Mouse (Mus musculus): Measurements from ENCODE around the gene Map3k1. TPM values are rescaled to one million over a fixed set of nuclear protein-coding genes. Genes with fewer than 3 reads are reported as not detected.

Map3k1 gene
- polyA plus RNA-seq, 1 experiment, result 58.7 TPM

DNA sequence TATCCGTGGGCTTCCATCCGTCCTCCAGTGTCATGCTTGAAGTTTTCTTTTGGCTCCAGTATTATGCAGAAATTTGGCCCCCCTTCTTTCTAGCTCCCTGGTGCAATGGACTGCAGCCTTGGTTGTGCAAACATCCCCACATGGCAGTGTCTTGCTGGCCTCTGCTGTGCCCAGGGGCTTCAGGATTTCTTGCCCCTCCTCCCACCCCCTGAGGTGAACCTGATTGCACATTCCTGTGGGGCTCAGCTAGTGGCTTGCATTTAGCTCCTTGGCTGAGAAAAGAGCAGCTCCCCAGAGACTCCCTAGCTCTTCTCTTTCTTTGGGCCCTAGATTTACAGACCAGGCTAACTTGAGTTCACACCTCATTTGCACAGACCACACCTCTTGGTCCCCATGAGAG, 20.7 kb upstream of the Map3k1 start:
- TF ChIP-seq CTCF (IDR thresholded peaks at IDR 0.05; ENCODE audit: low read depth, low read length), result no peak
- H3K4me3 ChIP-seq (ENCODE audit: insufficient read depth, low read length), result no peak overlapping the region
- no peak overlapping the region for H3K27ac ChIP-seq (ENCODE audit: insufficient read depth, low read depth, low read length)
- H3K4me1 ChIP-seq (ENCODE audit: control insufficient read depth, insufficient read depth, low read length), result peaks cover 2% of the 10 kb centered on the region; the same call in 1 of the 2 replicates

DNA sequence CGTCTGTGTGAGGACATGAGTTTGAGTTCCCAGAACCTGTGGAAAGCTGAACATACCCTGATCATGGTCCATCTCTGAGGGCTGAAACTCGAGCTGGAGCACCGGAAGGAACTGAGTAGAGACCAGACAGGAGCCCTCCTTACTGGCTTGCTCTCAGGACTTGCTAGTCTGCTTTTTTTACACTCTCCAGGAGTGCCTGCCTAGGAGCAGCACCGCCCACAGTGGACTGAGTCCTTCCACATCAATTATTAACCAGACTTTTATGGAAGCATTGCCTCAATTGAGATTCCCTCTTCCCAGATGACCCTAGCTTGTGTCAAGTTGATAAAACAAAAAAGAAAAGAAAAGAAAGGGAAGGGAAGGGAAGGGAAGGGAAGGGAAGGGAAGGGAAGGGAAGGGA, 18.7 kb upstream of the Map3k1 start:
- H3K4me1 ChIP-seq (ENCODE audit: control insufficient read depth, insufficient read depth, low read length), result peaks cover 10% of the 10 kb centered on the region
- no peak overlapping the region for H3K4me3 ChIP-seq (ENCODE audit: insufficient read depth, low read length)
- no peak overlapping the region for H3K27ac ChIP-seq (ENCODE audit: insufficient read depth, low read depth, low read length)
- TF ChIP-seq POLR2A (IDR thresholded peaks at IDR 0.05; ENCODE audit: borderline replicate concordance, low read depth, low read length) (no peak), CTCF (IDR thresholded peaks at IDR 0.05; ENCODE audit: low read depth, low read length) (no peak)

DNA sequence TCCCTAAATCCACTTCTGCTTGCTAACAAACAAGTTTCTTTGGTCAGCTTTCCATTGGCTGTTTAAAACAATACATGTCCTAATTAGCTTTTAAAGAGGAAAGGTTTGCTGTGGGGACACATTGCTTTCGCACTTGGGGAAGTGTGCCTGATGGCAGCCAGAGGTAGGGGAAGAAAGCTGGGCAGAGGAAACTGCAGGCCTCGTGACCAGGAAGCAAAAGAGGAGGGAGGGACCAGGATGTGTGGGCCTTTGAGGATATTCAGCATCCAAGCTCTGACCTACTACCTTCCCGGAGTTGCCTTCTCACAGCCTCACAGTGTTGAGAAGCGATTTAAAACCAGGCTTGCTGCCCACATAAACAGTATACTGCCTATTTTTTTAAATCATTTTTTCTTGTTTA, 15.4 kb upstream of the Map3k1 start:
- H3K4me3 ChIP-seq (ENCODE audit: insufficient read depth, low read length), result no peak overlapping the region
- TF ChIP-seq POLR2A (IDR thresholded peaks at IDR 0.05; ENCODE audit: borderline replicate concordance, low read depth, low read length), result no peak
- peaks cover 24% of the 10 kb centered on the region for H3K4me1 ChIP-seq (ENCODE audit: control insufficient read depth, insufficient read depth, low read length)
- H3K27ac ChIP-seq (ENCODE audit: insufficient read depth, low read depth, low read length), result no peak overlapping the region

DNA sequence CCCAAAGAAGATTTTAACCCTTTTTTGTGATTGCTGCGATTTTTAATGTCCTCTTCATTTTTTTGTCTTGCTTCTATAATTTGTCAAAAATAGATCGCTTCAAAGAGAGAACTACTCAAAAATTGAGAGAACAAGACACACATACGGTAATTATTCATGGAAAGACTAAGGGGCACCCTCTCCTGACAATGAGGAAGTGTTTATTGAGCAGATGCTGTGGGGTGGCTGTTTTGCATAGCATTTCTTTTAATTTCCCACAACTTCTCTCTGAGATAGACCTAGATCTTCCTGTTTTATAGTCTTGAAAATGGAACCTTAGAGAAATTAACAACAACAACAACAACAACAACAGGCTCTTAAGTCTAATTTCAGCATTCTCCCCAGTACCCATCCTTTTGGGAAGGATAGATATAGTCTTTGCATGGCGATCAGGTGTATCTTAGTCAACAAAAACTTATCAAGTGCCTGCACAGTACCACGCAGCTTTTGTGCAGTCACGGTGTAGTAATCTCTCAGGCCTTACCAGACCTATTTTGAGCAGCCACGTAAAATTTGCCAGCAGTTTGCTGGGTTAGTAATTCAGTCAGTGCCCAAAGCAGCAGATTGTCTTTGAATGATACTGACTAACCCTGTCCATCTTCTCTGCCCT, 13.1 kb upstream of the Map3k1 start:
- peak overlapping the region; percentile 18 for H3K27ac ChIP-seq (ENCODE audit: insufficient read depth, low read depth, low read length)
- H3K4me3 ChIP-seq (ENCODE audit: insufficient read depth, low read length), result no peak overlapping the region
- TF ChIP-seq POLR2A (IDR thresholded peaks at IDR 0.05; ENCODE audit: borderline replicate concordance, low read depth, low read length), result no peak
- no peak for TF ChIP-seq CTCF (IDR thresholded peaks at IDR 0.05; ENCODE audit: low read depth, low read length)
- H3K4me1 ChIP-seq (ENCODE audit: control insufficient read depth, insufficient read depth, low read length), result peaks cover 34% of the 10 kb centered on the region

DNA sequence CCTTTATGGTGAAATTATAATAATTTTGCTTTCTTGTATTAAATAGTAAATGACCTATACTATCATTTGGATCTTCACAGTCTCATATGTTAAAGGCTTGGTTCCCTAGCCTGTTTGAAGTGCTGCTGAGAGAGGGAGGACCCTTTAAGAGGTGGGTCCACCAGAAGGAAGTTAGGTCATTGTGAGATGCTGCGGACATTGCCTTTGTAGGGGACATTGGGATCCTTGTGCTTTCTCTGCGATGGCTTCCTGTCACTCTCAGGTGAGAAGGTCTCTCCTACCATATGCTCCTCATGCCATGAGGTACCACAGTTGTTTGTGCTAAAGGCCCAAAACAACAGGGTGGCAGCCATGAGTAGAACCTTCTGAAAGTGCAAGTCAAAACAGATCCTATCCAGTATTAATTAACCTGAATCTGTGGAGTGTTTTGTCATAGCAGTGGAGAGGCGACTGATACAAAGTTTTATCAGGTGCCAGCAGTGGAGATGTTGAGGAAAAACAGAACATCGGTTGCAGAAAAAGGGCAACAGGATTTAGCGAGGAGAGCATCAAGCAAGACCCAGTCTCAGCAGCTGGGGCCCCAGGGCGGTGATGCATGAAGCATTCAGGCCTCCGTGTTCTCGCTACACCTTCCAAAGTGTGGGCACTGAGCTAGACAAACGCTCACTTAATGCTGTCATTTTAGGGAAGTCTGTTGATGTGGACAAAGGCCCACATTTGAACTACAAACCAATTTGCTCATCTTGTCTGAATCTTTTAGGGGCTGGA, 11.0 kb upstream of the Map3k1 start:
- Histone ChIP-seq H3K27ac (ENCODE audit: insufficient read depth, low read depth, low read length) (no peak overlapping the region), H3K4me3 (ENCODE audit: insufficient read depth, low read length) (no peak overlapping the region), H3K4me1 (ENCODE audit: control insufficient read depth, insufficient read depth, low read length) (peaks cover 34% of the 10 kb centered on the region)
- TF ChIP-seq CTCF (IDR thresholded peaks at IDR 0.05; ENCODE audit: low read depth, low read length), result no peak
- TF ChIP-seq POLR2A (IDR thresholded peaks at IDR 0.05; ENCODE audit: borderline replicate concordance, low read depth, low read length), result no peak

DNA sequence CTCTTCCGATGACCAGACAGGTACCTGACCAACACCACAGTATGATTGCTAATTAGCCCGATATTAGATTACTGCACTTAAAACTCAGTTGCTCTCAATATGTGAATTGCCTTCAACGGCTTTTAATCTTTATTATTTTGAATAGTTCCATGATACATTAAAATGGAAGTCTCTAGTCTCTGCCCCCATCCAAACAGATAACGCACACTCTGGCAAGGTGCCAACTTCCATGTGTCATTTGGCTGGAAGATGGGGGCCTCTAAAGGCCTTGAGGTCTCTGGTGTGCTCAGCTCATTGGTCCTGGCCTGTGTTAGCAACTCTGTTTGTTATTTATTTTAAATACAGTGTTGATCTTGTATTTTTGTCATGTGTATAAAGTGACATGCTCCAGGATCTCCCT, 10.3 kb upstream of the Map3k1 start:
- Histone ChIP-seq H3K4me1 (ENCODE audit: control insufficient read depth, insufficient read depth, low read length) (peaks cover 30% of the 10 kb centered on the region), H3K4me3 (ENCODE audit: insufficient read depth, low read length) (no peak overlapping the region), H3K27ac (ENCODE audit: insufficient read depth, low read depth, low read length) (no peak overlapping the region)
- no peak for TF ChIP-seq POLR2A (IDR thresholded peaks at IDR 0.05; ENCODE audit: borderline replicate concordance, low read depth, low read length)
- no peak for TF ChIP-seq CTCF (IDR thresholded peaks at IDR 0.05; ENCODE audit: low read depth, low read length)

DNA sequence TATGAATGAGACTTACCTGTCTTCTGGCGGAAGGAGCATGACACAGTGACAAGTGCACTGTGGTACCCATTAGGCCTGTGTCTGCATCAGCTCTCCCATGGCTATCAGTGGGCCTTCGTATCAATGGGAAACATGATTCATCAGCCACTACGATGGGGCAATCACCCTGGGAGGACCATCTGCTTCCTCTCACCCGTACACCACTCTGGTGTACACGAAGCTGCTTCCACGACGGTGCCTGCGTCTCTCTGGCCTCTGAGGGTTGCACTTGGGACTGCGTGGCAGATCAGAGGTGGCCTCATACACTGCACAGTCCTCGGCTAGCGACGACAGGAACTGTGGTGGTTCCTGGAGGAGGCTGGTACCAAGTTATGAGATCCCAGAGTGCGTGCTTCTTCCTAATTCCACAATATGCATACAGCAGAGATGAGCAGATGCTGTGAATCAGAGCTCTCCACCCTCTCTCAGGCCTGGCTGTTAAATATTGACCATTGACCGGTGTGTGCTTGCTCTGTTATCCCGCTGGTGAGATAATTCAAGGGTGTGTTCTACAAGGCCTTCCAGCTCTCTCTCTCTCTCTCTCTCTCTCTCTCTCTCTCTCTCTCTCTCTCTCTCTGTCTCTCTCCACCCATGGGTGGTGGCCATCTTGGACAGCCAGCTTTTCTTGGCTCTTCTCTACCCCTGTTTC, 9.6 kb upstream of the Map3k1 start:
- Histone ChIP-seq H3K27ac (ENCODE audit: insufficient read depth, low read depth, low read length) (peak overlapping the region; percentile 16; the same call in 1 of the 2 replicates), H3K4me1 (ENCODE audit: control insufficient read depth, insufficient read depth, low read length) (peaks cover 30% of the 10 kb centered on the region), H3K4me3 (ENCODE audit: insufficient read depth, low read length) (no peak overlapping the region)
- no peak for TF ChIP-seq POLR2A (IDR thresholded peaks at IDR 0.05; ENCODE audit: borderline replicate concordance, low read depth, low read length)
- TF ChIP-seq CTCF (IDR thresholded peaks at IDR 0.05; ENCODE audit: low read depth, low read length), result no peak

DNA sequence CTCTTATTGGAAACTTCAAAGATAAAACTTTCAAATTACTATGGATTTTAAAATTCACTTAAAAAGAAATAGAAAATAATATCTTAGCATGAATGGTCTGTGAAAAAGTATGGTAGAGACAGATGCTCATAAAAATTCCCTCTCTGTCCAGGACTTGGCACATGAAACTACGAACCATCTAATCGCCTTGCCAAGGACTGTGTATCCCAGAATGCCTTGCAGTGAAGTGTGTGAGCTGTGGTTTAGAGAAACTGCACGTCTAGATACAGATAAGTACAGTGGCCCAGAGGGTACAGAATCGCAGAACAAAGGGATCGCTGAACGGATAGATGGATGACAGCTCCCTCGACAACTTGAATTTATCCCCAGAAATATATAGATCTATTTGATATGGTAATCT, 9.0 kb upstream of the Map3k1 start:
- peaks cover 27% of the 10 kb centered on the region for H3K4me1 ChIP-seq (ENCODE audit: control insufficient read depth, insufficient read depth, low read length)
- H3K4me3 ChIP-seq (ENCODE audit: insufficient read depth, low read length), result no peak overlapping the region
- TF ChIP-seq CTCF (IDR thresholded peaks at IDR 0.05; ENCODE audit: low read depth, low read length) (no peak), POLR2A (IDR thresholded peaks at IDR 0.05; ENCODE audit: borderline replicate concordance, low read depth, low read length) (no peak)
- H3K27ac ChIP-seq (ENCODE audit: insufficient read depth, low read depth, low read length), result no peak overlapping the region

DNA sequence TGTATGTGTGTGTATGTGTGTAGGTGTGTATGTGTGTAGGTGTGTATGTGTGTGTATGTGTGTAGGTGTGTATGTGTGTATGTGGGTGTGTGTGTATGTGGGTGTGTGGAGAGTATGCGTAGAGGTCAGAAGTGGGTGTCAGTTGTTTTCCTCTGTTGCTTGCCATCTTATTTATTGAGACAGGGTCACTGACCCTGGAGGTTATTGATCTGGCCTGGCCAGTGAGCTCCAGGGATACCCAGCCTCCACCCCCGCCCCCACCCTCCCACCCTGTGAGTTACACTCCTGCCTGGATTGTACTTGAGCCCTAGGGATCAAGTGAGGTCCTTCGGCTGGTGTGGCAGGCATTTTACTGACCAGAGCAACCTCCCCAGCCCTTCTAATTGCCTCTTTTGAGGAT, 7.6 kb upstream of the Map3k1 start:
- H3K4me3 ChIP-seq (ENCODE audit: insufficient read depth, low read length), result no peak overlapping the region
- no peak overlapping the region for H3K27ac ChIP-seq (ENCODE audit: insufficient read depth, low read depth, low read length)
- H3K4me1 ChIP-seq (ENCODE audit: control insufficient read depth, insufficient read depth, low read length), result peaks cover 17% of the 10 kb centered on the region
- TF ChIP-seq POLR2A (IDR thresholded peaks at IDR 0.05; ENCODE audit: borderline replicate concordance, low read depth, low read length) (no peak), CTCF (IDR thresholded peaks at IDR 0.05; ENCODE audit: low read depth, low read length) (no peak)

DNA sequence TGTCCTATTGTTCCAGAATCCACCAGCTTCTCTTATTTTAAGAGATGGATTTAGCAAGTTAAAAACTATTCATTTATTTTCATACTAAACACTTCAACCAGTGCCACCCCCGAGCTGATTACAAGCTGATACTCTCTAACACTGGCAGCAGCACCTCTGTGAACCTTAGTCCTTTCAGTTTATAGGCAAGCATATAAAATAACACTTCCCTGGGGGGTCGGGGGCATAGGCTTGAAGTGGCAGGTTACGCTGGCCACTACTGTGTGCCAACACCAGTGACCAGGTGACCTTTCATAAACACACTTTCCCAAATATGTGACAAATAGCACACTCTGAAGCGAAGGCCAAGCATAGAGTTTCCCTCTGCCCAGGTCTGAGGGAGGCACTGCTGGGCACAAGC, 6.7 kb upstream of the Map3k1 start:
- H3K4me3 ChIP-seq (ENCODE audit: insufficient read depth, low read length), result no peak overlapping the region
- TF ChIP-seq CTCF (IDR thresholded peaks at IDR 0.05; ENCODE audit: low read depth, low read length) (no peak), POLR2A (IDR thresholded peaks at IDR 0.05; ENCODE audit: borderline replicate concordance, low read depth, low read length) (no peak)

More for the DNA sequence above, 6.7 kb upstream of the Map3k1 start:
- Histone ChIP-seq H3K4me1 (ENCODE audit: control insufficient read depth, insufficient read depth, low read length) (peaks cover 12% of the 10 kb centered on the region), H3K27ac (ENCODE audit: insufficient read depth, low read depth, low read length) (no peak overlapping the region)

Measured in bone marrow macrophage, adult 2 months (primary cell).